Mouse (Mus musculus) 3T3-L1 (cell line): Measurements from ENCODE around the gene Snrnp70.
A peak's percentile ranks its signal among the peaks of the same experiment; 100 is the strongest.
"Not testable (repeated sequence)": the region's sequence is repeated elsewhere in the genome, so short reads cannot be mapped to it uniquely, and the experiment has no call there.

Experiments used
- DNase-seq: peaks from one replicate; pipeline ENCODE4 v3.0.0-alpha.2; 2015; ENCODE audit warnings: low read depth, low spot score

The Snrnp70 gene

DNA sequence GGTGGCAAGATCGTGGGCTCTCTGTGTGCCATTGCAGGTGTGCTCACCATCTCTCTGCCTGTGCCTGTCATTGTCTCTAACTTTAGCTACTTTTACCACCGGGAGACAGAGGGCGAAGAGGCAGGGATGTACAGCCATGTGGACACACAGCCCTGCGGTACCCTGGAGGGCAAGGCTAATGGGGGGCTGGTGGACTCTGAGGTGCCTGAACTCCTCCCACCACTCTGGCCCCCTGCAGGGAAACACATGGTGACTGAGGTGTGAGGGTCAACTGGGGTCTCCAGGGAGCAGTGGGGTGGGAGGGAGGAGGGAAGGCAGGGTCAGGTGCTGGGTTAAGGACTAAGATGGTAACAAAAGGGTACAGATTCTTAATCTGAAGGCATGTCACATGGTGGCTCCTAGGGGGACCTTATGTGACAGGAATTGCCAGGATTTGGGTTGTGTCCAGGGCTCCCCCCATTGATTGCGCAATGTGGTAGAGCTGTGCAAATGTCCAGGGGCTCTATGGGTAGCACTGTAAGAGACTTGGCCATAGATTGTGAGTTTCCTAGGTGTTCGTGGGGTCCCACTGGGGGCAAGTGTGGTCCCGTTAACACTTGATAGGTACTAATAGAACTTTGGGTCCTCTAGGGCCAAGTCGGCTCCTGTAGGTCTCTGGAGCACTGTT is 14.1 kb upstream of the Snrnp70 start:
- no peak for DNase-seq

DNA sequence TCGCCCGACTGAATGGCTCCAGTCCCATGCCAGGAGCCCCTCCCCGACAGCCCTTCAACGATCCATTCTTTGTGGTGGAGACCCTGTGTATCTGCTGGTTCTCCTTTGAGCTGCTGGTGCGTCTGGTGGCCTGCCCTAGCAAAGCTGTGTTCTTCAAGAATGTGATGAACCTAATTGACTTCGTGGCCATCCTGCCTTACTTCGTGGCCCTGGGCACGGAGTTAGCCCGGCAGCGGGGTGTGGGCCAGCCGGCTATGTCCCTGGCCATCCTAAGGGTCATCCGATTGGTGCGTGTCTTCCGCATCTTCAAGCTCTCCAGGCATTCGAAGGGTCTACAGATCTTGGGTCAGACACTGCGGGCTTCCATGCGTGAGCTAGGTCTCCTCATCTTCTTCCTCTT is 13.4 kb upstream of the Snrnp70 start:
- DNase-seq = no peak

DNA sequence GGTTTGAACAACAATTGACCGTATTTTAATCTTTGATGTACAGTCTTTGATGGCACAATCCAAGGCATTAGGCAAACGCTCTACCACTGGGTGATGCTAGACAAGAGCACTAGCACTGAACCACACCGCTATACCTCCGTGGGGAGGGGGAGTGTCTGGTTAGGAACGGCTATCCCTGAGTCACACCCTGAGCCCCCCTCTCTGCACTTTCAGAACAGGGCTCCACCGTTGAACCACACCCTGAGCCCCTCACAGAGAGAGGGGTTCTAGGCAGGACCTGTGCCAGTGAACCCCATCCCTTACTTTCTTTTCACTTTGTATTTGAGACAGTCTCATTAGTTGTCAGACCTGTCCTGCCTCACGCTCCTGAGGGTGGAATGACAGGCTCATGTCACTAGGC is 12.8 kb upstream of the Snrnp70 start:
- DNase-seq = no peak

DNA sequence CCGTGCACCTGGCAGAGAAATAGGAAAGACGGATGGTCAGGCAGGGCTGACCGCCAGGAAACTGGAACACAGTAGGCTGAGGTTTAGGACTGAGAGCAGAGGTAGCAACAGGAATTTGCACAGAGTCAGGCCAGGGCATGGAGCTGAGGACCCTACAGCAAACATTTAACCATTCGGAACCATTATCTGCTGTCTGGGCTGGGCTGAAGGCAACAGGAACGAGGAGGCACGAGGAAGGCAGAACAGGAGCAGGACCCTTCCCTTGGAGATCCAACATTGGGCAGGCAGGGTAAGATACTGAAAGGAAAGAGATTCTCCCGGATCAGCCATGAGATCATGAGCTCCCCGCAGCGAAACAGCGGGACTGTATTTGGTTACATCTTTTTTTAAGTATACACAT is 12.3 kb upstream of the Snrnp70 start:
- no peak for DNase-seq

DNA sequence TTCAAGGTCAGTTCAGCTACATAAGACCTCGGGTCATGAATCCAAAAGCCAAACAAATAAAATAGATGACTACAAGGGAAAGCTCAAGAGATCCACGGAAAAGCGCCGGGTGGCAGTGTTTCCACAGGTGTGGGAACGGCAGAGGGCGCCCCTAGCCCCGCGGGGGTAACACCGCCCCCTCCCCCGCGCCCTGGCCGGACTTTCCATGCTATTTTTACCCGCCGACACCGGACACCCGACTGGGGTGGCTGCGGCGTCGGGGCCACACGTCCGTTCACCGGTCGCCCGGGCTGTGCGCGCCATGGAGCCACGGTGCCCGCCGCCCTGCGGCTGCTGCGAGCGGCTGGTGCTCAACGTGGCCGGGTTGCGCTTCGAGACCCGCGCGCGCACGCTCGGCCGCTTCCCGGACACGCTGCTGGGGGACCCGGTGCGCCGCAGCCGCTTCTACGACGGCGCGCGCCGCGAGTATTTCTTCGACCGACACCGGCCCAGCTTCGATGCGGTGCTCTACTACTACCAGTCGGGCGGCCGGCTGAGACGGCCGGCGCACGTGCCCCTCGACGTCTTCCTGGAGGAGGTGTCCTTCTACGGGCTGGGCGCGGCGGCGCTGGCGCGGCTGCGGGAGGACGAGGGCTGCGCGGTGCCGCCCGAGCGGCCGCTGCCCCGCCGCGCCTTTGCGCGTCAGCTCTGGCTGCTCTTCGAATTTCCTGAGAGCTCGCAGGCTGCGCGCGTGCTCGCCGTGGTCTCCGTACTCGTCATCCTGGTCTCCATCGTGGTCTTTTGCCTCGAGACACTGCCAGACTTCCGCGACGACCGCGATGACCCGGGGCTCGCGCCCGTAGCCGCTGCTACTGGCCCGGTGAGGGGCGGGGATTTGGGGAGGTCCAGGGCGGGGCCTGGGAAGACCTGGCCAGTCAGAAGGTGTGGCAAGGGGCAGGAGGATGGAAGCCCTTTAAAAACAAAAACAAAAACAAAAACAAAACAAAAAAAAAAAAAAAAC is 10.9 kb upstream of the Snrnp70 start:
- DNase-seq = no peak

DNA sequence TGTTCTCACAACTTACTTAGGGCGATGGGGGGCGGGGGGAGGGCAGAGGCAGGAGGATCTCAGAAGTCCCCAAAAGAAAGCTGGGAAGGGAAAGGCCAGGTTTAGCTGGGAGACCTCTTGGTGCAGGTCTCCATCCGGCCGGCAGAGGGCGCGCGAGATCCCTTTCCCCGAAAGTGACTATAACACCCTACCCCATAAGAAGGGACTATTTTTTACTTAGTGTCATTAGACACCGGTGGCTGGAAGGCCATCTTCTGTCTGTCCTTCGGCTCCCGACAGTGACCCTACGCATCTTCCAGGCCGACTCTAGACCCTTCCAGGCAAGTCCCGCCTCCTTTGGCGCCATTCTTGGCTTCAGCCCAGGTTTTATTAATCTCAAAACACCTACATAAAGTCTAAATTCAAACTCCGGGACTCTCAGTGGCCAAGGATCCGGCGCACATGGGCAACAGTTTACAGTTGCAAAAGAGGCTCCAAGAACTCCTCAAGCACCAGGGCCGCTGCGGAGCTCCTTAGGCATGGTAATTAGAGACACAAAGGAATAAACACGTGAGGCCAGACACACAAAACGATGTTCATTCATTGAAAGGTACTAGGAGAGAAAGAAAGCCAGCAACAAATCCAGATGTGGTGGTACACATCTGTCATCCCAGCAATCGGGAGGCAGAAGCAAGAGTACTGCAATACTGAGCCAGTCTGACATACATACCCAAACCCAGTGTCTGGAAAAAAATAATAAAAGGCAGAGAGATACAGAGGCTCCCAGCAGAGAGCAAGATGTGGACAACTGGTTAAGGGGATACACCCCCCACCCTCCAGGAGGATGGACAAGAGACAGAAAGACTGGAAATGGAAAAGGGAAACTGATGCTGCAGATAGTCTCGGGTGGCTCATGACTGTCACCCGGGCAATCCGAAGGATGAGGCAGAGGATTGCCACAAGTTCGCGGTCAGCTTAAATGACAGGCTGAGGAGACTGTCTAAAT is 9.8 kb upstream of the Snrnp70 start, which contains the start of gene Kcna7:
TSS of gene Kcna7 (plus strand) at position 563 of the 985 bp plus-strand sequence.
- peak; percentile 66 for DNase-seq

GRCm38 (mm10) chr7:45403532-45404261 is 8.2 kb upstream of the Snrnp70 start:
- peak; percentile 64 for DNase-seq

- no peak for DNase-seq
These were observed 6.1 kb upstream of the Snrnp70 start for GRCm38 (mm10) chr7:45401521-45402085.

- peak; percentile 45 for DNase-seq
These were observed 1.2 kb upstream of the Snrnp70 start for GRCm38 (mm10) chr7:45396787-45397186.

- DNase-seq = not testable (repeated sequence)
These were observed 814 bp upstream of the Snrnp70 start for GRCm38 (mm10) chr7:45396337-45396775.

DNA sequence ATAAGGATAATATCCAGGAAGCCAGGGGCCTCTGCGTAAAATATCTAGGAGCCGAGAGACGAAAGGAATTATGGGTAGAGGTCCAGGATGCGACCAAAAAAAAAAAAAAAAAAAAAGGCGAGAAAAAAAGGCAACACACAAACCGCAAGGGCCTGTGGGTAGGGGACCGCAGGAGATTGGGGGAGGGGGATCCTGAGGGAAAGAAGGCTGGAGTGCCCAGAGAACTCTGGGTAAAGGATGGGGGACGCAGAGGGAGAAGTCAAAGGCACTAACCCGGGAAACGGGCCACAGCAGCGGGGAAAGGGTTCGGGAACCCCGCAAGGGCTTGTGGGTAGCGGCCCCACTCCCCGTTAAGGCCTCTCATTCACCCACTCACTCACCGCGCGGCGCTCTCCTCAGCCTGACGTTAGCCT is 407 bp downstream of the Snrnp70 start:
- peak; percentile 79 for DNase-seq

- peak; percentile 48 for DNase-seq
These were observed 9.5 kb downstream of the Snrnp70 start for GRCm38 (mm10) chr7:45386077-45386476.

- no peak for DNase-seq
These were observed 19.5 kb downstream of the Snrnp70 start for GRCm38 (mm10) chr7:45376057-45376456.

- no peak for DNase-seq
These were observed 20.9 kb downstream of the Snrnp70 start for GRCm38 (mm10) chr7:45374620-45375019.

- no peak for DNase-seq
These were observed 23.2 kb downstream of the Snrnp70 start for GRCm38 (mm10) chr7:45372371-45372770.

DNA sequence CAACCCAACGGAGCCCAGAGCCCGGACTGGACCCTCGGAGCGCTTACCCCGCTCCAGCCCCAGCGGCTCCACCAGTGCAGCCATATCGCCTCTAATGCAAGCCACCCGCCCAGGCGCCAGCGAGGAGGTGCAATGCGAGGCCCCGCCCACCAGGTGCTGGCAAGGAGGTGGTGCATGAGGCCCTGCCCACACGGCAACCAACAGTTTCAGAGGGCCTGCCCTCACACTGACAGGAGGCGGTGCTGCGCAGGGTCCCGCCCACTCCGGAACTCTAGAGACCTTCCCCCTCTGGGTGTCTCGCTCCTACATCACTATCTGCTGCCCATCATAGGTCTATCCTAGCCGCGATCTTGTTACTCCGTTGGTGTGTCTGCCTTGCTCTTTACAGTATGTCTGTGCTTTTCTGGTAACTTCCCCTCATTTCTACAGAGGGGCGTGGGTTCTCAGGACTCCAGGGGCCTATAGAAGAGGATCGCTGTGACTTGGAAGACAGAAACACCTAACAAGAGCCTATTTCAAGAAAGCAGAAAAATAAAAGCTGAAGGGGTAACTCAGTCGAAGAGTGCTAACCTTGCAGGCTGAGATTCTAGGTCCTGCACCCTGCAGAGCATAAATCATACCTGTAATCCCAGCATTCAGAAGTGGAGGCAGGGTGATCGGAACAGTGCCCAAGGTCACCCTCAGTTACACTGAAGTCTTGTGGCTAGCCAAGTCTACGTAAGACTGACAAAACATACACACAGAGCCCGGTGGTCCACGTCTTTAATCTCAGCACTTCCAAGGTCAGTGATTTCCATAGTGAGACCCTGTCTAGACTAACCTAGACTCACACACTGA is 24.8 kb downstream of the Snrnp70 start, which contains the start of gene Lin7b:
TSS of gene Lin7b (minus strand) at position 109 of the 837 bp plus-strand sequence.
- no peak for DNase-seq

DNA sequence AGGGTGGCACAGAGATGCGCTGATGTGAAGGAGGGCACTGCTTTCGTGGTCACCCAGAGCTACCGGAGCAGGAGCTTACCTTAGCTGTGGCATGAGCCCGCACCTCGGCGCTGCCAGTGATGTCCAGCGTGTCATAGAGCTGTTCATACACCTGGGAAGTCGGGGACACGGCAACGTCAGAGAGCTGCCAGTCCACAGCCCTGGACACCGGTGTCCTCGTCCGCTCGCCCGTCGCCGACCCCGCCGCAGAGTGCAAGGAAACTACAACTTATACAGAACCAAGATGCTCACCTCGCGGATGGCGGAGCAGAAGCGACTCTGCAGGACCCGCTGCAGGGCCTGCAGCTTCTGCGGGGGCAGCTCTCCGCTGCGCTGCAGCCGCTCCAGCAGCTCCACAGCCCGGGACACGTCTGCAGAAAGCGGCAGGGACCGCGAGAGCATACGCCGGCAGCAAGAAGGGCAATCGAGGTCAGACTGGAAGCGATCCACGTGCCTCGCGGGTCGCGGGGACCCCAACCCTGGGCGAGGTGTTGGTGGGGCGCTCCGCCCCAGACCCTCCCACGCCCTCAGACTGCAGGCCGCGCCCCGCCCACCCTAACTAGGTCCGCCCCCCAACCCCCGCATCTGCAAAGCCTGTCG is 25.6 kb downstream of the Snrnp70 start:
- no peak for DNase-seq

GRCm38 (mm10) chr7:45369022-45369745 is 26.4 kb downstream of the Snrnp70 start:
- no peak for DNase-seq
